Mouse (Mus musculus) right cerebral cortex, postnatal 4 days (tissue): ENCODE results near the gene Ccnj.
A peak's percentile ranks its signal among the peaks of the same experiment; 100 is the strongest.

Experiments
- DNase-seq: peaks from one replicate; pipeline ENCODE4 v3.0.0-alpha.2; 2022

The Ccnj gene

GRCm38 (mm10) chr19:40830703-40831415 is at the start of gene Ccnj:
TSS of gene Ccnj (plus strand) at chr19:40831279.
- DNase-seq: peak; percentile 89

GRCm38 (mm10) chr19:40788004-40788714 is 42.9 kb upstream of the Ccnj start:
- no peak for DNase-seq

DNA sequence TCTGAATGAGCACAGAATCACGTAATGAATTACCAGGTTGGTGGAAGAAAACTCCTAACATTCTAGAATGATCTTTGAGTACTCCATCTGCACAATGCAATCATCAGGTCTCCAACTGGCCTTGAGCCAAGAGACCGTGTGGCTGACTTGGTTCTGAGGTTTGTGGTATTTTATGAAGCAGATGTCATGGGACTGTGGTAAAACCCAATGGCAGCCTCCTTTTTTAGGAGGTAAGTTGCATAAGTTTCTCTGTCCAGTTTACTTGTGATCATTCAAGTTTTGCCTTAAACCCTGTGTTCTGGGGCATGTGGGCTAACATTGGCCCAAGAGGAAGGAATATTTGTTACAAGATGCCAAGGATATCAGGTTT is 42.4 kb upstream of the Ccnj start:
- no peak for DNase-seq

DNA sequence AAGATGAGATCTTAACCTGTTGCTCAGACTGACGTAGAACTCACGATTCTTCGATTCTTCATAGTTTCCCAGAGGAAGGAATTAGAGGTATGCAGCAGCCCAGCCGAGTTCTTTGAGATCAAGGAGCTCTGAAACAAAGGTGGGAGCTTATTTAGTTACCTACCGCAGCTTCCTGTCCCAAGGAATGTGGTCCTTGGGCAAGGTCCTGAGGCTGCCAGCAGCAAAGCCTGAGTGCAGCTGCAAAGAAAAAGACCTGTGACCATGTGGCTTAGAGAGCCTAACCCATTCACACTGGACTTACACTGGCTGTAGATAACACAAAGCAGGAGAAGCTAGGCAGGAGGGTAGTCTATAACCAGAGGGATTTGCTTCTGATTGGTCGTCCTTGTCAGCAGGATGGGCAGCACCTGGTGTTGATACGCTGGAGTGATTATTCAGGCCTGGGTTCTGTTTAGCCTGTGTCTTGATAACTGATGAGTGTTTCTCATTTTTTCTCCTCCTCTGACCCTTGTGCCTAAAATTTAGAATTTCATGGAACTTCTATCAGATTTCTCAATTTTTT is 25.8 kb upstream of the Ccnj start:
- DNase-seq: no peak

GRCm38 (mm10) chr19:40809858-40810257 is 21.2 kb upstream of the Ccnj start:
- no peak for DNase-seq

DNA sequence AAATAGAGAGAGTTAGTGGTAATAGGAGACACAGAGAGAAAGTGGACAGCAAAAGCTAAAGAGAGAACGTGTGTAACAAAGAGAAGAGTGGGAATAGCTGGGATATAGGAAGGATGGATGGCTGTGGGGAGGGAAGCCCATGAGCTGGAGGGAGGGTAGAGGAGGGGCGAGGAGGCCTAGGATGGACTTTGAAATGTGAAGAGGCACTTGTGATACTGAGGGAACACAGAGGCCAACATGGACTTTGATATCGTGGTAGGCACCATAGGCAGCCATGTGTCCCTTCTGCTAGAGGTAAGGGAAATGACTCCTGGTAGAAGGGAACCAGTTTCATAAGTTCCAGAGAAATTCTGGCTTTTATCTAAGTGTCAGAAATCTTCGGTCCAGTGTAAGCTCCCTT is 19.2 kb upstream of the Ccnj start:
- DNase-seq: no peak

DNA sequence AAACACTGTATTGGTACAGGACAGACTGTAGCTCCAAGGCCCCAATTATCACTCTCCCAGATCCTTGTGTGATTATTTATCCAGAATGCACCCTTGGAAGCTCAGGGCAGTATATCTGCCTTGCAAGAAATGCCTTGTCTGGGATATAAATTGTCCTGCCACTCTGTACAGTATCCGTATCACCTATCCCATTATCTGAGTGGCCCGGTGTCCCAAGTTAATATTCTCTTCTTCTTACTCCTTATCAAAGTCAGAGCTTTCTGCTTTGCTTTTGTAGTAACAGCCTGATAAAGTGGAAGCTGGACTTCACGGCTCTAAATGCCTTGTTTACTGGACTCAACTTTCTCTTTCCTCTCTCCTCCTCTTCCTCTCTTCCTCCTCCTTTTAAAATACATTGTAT is 18.3 kb upstream of the Ccnj start:
- no peak for DNase-seq

DNA sequence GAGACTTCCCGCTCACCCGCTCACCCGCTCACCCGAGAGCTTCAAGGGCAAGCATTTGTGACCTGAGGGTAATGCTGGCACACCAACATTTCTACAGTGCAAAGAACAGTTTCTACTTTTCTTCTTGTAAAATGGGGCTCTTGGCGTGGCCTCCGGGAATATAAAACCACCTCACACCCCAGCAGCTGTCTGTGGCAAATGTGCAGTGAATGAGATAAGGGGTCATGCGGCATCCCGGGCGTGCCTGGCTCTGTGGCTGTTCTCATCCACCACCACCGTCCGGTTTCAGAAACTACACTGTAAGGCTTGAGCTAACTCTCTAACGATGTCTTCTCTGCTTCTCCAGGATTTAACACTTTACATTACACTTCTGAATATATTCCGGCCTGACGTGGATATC is 17.7 kb upstream of the Ccnj start:
- no peak for DNase-seq

DNA sequence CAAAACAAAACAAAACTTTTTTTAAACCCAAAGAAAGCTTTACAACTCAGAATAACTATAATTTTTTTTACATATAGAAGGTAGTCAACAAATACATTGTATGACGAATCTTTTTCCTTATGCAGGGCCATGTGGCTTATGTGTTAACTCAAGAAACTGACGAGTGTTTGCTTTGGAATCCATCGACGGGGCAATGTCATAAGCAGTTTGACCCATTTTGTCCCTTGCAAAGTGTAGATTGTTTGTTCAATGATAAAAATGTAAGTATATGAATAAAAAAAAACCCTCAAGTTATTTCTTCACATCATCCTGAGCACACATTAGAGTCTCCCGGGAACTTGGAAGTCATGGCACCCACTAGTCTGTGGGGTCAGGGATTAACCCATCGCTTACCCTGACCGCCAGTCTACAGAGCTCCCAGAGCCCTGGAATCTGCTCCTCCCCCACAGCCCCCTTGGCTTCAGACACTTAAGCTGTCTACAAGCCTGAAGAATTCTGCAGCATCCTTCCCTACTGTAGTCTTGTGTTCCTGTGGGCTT is 15.4 kb upstream of the Ccnj start:
- DNase-seq: no peak

GRCm38 (mm10) chr19:40817901-40818532 is 13.1 kb upstream of the Ccnj start:
- no peak for DNase-seq

GRCm38 (mm10) chr19:40818764-40819163 is 12.3 kb upstream of the Ccnj start:
- peak; percentile 4 for DNase-seq

DNA sequence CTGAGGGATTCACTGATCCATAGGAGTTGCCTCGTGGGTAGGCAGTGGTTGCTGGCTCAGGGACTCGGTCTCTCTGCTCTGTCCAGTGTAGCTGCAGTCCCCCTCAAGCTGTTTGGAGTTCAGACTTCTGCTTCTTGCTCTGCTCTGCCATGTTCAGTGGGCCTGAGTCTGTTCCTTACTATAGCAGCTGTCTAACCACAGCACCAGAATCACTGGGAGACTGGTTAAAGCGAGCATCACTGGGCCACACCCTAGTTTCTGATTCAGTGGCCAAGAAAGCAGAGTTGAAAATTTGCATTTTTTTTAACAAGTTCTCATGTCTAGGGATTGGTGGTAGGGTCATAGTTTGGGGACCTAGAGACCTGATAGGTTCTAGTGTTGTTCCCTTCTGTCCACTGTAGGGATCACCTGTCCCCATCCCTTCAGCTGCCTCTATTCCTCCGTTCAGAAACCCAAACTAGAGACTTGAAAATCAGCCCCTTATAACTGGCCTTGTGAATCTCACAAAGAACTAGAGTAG is 9.7 kb upstream of the Ccnj start:
- DNase-seq: no peak

DNA sequence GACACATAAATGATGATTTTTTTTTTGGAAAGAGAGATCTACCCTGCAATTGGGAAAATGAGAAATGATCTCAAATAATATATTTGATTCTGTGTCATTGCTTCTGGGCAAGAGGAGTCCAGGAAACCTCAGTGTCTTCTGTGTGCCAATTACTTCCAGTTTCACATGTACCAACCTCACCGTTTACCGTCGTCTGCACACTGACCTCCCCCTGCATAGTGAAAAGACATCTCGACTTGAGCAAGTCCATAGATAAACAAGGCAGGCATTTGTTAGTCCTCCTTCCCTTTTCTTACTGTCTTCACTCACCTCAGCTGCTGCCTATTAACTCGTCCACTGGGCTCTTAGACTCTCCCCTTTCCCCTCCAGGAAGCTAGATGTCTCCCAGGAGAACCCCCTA is 5.4 kb upstream of the Ccnj start:
- DNase-seq: no peak

GRCm38 (mm10) chr19:40826735-40827134 is 4.3 kb upstream of the Ccnj start:
- DNase-seq: no peak

DNA sequence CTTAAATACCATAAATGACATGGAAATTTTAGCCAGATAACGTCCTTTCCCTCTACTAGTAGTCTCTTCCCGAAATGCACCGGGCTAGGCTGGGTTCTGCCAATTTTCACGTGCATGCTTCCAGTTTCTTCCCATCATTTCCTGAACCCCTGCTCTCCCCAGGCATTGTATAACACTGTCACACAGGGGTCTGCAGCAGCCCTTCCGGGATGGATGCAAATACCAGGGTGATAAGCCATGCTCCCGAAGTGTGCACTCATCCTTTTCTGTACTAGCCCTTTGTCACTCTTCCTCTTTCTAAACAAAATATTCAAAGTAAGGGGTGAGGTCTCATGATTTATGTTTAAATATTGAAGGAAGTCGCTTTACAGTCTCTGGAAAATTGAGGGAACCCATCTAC is 881 bp upstream of the Ccnj start:
- no peak for DNase-seq

GRCm38 (mm10) chr19:40831416-40832201 is 530 bp downstream of the Ccnj start:
- DNase-seq: peak; percentile 42

DNA sequence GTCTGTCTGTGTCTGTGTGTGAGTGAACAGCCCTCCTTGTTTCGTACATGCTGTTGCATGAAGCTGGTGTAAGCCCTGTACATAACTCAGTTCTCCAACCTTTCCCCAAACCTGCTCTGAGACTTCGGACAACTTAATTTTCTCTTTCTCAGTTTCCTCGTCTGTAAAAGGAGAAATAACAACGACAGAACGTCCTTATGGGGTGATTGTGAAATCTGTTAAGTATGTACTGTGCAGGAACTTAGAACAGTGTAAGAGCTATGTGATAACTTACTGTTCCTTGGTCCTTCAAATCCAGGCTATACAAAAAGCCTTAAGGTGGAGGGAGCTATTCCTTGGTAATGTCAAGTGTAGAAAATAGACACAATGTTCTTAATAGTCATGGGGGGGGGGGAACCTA is 1.3 kb downstream of the Ccnj start:
- DNase-seq: no peak

- no peak for DNase-seq
Observed at GRCm38 (mm10) chr19:40834436-40834835, 3.4 kb downstream of the Ccnj start.

- no peak for DNase-seq
Observed at GRCm38 (mm10) chr19:40838205-40838604, 7.1 kb downstream of the Ccnj start.

DNA sequence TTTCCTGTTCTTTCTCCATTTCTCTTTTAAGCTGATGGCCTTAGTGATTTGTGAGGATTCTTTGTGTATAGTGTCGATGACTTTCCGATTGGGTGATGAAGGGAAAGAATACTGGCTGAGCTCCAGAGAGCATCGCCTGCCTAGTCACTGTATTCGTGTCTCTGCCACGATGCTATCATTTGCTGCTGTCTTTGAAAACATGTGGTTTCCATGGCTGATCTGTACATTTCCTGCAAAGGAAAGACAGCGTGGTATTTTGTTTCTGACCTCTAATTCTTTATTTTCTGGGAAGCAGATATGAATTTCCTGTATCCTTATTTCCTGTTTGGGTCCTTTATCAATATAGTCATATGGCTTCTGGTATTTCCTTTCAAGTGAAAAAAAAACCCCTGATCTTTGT is 9.2 kb downstream of the Ccnj start:
- DNase-seq: no peak

DNA sequence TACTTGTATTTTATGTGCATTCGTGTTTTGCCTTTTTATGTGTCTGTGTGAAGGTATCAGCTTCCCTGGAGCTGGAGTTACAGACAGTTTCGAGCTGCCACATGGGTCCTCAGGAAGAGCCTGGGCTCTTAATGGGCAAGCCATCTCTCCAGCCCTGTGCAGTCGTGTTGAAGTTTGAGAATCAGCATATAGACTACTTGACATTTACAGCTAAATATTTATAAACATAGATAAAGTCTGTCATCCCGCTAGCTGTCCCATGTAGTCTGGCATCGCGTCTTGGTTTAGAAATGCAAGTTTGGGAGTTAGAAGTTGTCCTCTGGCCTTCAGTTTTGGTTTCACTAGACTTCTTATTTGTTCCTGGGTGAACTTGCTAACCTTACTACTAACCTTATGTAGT is 10.0 kb downstream of the Ccnj start:
- no peak for DNase-seq

DNA sequence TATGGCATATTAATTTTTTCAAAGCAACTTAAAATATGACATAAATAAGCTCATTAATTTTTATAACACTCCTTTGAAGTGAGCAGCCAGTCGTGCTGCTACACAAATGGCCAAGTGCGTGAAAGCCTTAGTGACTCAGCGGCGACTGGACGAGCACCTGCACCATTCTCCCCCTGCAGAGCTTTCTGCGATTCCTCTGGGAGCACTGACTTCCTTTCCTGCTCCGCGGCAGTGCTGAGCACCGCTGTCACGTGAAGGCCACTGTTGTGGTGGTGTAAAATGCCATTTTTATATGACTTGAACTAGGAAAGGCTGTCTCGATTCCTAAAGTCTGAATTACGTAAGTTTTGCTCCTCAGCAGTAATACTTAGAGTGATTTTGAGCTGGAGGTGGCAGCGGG is 10.5 kb downstream of the Ccnj start:
- DNase-seq: no peak

DNA sequence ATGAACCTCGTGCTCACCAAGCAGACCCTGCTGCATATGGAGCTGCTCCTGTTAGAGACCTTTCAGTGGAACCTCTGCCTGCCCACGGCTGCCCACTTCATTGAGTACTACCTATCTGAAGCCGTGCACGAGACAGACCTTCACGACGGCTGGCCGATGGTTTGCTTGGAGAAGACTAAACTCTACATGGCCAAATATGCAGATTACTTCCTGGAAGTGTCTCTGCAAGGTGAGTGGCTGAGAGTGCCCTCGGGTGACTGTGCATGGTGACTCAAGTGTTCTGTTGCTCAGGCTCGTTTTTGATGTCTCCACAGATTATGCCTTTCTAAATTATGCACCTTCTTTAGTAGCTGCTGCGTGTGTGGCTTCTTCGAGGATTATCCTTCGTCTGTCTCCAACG is 13.7 kb downstream of the Ccnj start:
- DNase-seq: no peak
